Mouse (Mus musculus): ENCODE measurements around the gene Evx1.

Evx1 gene

DNA sequence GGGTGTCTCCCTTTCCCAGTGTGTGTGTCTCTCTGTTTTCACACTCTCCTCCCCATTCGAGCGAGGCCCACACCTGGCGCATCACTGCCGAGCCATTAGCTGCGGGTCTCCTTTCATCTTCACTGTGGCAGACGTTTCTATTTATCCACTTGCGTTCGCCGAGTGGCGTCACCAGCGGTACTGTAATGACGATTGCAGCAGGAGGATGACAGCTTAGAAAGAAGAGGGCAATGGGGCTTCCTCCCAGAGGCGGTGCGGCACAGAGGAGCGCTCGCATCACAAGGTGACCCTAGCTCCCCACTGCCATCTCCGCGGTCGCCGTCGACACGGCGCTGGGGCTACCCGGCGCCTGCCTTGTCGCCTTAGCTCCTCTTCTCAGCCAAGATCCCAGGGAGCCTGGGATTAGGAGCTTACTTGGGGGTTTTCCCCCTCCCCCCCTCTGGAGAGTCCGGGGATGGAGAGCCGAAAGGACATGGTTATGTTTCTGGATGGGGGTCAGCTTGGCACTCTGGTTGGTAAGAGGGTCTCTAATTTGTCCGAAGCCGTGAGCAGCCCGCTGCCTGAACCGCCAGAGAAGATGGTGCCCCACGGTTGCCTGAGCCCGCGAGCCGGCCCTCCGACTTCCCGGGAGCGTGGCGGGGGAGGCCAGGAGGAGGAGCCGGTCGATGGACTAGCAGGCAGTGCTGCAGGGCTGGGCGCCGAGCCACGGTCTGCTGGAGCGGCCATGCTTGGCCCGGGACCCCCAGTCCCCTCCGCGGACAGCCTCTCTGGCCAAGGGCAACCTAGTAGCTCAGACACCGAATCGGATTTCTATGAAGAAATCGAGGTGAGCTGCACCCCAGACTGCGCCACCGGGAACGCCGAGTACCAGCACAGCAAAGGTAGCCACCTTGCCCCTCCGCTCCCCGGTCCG, at the start of gene Evx1:
Gene Evx1, plus strand, starts transcription at position 108 of the 913 bp plus-strand sequence.
- no peak for DNase-seq (ENCODE audit: low spot score)

DNA sequence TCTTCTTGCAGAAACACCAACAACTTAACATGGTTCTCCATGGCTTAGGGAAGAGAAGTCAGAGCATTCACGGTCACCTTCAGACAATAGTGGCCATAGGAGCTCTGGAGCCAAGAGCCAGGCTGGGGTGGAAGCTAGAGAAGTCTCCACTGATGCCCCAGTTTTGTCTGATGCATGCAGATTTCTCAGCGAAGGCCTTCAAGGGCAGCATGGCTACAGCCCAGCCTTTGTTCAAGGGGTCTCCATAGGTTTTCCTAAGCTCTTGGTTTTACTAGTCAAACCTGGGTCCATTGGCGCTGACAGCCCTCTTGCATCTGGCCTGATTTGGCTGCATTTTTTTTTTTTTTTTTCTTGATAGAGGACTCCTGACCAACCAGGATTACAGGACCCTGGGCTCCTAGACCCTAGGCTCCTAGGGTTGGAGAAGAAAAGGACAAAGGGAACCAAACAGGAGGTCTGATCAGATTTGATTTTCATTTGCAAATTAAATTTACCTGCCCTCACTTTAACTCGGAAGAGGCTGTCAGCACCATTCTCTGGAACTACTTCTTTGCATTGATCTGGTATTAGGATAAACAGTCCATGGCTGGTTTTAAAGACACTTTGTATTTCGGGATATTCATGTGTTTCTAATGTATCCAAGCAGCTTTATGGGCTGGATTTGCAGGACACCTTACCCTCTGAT, 49.0 kb upstream of the Evx1 start:
- DNase-seq (ENCODE audit: low spot score) = no peak

DNA sequence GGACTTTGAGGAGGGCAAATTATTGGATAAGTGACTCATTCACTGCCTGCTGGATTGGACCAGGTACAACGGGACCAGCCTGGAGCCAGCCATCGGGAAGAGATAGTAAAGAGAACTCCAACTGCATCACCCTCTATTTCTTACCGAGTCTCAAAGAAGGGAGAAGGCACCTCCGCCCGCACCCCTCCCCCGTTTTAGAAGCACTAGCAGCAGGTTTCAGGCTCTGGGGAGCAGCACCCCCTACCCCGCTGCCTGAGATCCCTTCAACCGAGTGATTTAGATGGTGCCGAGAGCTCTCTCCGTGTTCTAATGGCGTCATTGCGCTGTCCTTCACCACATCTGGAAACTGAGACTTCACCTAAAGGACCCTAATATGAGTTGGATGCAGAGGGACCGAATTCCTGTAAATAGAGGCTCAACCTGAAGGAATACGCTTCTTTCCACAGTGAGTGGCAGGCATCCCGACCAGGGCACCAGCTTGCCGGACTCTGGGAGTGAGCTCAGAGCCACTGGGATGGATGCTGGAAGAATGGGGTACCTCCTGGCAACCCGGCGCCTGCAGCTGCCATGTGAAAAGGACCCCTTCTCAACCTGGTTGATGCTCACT, 47.9 kb upstream of the Evx1 start:
- DNase-seq (ENCODE audit: low spot score) = no peak

DNA sequence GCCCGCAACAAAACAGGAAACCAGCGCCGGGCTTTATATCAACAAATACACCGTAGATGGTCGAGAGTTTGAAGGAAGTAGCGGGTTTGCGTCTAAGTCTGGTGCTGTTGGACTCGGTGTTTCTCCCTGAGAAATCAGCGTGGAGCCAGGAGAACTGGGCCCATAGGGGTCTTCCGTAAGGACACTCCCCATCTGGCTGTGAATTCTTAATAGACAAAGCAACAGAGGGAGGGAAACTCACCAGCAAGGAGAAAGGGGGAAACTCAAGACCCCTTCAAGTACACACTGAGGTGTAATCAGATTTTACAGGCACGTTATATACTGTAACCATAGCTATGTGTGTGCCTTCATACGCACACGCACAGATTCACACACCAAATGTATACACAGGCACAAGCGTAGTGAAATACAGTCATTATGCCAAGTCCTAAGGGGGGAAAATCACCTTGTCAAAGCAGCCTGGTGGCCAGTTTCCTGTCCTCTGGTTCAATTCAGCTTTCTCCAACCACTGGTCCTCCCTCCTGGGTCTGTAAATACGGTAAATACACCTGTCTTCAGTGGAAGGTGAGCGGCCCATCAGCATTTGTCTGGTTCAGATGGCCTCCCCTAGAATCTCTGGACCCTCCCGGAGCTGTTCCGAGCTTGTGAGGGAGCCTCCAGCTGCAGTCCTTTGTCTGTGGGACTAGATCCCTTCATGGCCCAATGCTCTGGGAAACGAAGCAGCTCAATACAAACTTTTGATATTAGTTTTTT, 47.2 kb upstream of the Evx1 start:
- DNase-seq (ENCODE audit: low spot score) = no peak

DNA sequence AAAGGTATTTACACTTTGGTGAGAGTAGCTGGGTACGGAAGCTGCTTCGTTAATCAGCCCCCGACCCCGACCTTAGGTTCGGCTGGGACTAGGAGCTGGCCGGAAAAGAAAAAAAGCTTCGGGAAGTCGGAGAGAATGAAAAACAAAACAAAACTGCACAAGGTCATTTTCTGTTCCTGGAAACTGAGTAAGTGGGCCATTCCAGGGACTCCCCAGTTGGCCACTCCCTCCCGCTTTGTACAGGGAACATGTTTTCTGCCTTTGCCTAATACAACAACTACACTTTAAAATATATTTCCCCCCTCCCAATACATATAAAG, 46.7 kb upstream of the Evx1 start:
- DNase-seq (ENCODE audit: low spot score) = no peak

DNA sequence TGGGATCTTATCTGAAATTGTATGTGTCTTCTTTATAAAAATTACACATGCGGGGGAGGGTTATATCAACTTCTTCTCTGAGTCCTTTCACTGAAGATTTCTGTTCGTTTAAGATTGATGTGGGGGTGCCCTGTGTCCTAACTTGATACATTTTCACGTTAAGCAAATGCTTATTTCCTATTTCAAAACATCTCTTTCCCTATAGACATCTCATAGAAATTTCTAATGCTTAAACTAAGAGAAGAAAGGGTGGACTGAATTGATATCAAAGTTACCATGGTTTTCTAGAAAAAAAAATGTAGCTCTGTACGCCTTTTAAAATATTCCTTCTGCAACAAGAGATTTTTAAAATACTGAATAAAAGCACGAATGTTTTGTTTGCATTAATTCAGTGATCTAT, 46.1 kb upstream of the Evx1 start:
- no peak for DNase-seq (ENCODE audit: low spot score)

DNA sequence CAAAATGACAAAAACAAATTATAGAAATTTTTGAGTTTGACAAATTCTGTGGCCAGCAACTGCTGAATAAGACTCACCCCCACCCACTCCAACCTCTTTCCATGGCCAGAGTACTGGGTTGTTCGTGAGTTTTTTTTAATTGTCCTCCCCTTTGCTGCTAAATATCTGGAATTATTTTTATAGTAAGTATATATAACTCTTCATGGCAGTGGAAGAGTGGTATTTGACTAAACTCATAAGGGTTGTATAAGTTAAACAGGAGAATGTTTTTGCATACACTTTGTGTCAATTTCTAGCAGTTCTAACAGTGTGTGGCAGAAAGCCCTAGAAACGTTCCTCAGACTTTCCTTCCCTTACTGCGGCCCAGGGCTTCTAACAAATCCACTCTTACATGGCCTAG, 45.6 kb upstream of the Evx1 start:
- DNase-seq (ENCODE audit: low spot score) = no peak

DNA sequence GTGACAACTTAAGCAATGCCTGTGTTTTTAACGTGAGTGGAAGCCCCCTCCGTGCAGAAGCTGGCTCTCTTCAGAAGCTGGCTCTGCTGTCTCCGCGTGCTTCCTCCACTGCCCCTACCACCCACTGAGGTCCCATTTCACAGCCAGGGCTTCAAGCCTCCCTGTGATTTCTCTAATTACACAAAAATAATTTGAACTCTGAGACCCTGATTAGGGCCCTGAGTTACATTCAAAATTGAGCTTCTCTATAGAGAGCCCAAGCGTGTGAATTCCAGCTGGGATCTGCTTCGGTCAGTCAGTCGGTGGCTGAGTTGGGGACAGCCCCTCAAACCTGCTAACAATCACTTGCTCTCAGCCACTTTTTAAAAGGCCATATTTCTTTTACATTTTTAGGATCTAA, 45.0 kb upstream of the Evx1 start:
- no peak for DNase-seq (ENCODE audit: low spot score)

DNA sequence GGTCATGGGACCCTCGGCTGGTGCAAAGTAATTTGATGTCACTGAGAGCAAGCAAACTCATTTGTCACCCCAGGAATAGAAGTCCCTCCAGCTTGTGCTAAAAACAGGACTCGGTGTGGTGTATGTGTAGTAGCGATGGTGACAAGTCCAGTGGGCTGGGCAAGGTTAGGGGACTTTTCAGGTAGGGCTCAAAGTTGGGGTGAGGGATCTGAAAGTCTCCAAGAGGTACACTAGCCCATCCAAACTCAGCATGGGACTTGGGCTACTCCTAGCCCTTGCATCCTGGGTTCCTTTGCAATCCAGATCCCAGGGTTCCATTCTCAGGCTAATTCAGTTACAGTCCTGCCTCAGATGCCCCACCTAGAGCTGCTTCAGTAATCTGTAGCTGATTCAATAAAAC, 44.5 kb upstream of the Evx1 start:
- DNase-seq (ENCODE audit: low spot score) = no peak

DNA sequence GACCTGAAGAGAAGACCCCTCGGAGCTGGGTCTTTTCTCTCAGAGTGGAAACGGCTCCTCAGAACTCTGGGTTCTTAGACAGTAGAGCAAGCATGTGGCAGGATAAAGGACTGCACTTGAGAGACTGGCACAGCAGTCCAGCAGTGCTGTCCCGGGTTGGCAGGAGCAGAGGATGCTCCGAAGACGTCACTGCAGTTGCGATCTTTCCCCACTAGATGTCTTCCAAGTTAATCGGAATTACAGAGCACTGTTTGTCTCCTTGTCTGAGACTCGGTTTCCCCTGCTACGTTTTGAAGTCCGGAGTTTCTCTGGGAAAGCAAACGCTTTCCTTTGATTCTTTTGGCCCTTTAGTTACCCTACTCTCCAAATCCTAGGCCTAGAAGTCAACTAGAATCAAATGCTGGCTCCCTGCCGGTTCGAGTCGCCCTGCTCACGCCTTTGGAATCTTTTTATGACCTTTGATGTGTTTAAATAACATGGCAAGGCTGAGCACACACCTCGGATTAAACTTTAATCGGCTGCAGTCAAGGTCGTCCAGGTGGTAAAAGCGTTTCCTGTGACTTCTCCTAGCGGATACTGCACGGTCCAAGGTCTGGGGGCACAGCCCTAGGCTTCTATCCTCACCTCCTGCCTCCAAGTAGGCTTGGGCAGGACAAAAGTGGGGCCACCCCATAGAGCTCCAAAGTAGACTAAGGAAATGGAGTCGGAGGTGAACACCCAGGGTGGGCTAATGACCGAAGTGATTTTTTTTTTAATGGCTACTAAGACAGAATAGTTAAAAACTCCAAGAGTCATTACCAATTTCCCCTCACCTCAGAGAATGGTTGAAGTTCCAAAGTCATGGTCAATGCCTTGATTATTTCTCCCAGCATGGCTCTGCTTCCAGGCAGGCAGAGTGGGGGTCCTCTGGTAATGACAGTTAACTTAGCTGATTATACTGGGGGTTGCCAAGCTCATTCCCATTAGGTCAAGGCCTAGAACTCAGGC, 42.5 kb upstream of the Evx1 start:
- DNase-seq (ENCODE audit: low spot score) = no peak

DNA sequence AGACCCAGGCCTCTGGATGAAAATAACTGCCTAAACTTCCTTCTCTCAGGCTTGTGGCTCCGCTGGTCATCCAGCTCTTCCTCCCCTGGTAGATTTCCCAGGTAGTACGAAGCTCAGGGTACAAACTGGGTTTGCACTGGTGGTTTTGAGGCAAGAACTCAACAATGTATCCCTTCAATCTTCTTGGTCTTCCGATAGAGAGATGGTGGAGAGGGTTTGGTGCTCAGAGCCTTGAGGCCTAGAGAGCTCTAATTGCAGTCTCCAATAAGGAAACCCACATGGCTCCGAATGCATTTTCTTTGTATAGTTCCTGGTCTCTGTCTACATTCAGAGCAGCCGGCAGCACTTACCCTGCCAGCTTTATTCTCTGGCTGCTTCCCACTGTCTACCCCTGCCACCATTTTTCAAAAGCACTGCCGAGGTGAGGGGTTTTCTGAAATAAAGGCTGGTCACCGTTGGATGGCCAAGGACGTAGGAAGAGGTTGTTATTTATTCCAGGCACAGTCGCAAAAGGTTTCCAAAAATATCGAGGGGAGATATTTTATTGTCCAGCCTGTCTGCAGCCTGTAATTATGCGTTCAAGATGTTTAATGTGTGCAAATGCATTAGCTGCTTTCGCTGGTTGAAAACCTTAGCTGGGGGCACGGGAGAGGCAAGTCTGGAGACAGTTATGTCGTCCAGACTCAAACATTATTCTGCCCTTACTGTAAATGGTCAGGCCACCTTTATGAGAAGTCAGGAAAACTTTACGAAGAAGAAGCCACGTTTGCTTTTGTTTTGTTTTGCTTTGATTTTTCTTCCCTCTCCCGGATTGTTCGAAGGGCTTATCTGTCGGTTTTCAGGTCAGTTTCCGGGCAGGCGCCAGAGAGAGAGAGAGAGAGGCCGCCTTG, 40.3 kb upstream of the Evx1 start:
- DNase-seq (ENCODE audit: low spot score) = no peak

DNA sequence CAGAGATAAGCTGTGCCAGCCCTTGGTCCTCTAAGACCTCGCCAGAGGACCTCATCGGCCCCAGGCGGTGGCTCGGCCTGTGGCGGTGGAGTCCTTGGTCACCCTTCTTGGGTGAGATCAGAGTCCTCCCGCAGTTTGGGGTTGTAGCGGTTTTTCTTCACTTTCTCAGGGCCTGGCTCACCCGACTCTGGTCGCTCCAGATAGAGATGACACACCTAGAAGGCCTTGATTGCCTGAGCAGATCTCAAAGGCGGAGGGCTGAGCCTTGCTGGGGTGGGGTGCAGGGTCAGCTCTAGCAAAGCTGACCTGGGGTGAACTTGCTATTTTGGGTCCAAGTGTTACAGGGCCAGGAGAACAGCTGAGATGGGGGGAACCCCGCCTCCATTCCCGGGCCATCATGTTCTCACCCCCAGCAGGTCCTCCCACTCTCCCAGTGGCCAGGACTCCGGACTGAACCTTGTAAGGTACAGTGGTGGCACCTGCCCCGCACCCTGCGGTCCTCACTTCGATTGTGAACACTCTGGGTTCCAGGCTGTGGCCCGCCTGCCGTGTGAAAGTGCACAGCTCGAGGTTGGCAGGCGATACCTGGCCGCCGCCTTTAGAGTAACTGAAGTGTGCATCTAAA, 39.5 kb upstream of the Evx1 start:
- DNase-seq (ENCODE audit: low spot score) = no peak

DNA sequence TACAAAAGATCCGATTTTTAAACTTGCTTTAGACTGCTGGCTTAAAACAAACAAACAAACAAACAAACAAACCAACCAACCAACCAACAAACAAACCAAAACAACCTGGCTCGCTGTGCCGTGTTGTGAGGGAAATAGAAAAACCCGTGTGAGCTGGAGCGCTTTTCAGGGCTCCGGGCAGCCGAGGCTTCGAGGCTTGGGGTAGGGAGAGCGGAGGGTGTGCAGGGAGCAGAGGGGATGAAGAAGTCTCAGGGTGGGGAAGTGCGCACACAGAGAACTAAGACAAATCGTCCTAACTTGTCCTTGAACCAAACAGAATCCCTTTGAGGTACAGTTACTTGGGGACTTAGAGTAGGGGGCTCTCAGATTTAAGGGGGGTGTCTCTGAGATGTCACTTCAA, 38.7 kb upstream of the Evx1 start:
- DNase-seq (ENCODE audit: low spot score) = no peak

DNA sequence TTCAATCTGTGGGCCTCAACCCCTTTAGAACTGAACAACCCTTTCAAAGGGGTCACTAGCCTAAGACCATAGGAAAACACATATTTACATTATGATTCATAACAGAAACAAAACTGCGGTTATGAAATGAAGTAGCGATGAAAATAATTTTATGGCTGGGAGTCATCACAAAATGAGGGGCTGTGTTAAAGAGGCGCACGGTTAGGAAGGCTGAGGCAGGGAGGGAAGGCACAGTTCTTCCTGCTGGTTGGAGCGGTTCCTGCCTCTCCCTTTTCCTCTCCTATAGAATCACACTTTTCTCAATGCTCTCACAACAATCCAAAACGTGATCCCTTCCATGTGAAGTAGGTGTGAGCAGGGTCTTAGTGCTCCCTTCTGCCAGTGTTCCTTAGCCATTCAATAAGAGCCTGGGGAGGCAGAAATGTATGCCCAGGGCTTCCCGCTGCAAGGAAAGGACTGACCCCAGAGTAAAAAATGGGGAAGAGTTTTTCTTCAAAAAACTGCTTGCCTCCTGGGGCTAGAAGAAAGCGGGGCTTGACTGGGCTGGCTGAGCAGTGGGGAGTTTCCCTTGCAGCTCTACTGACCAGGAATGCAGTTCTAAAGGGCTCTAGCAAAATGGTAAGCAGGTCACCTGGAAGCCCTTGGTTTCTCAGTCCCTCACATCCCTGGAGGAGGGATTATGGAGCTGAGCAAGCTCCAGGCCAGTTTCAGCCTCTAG, 37.6 kb upstream of the Evx1 start:
- no peak for DNase-seq (ENCODE audit: low spot score)

DNA sequence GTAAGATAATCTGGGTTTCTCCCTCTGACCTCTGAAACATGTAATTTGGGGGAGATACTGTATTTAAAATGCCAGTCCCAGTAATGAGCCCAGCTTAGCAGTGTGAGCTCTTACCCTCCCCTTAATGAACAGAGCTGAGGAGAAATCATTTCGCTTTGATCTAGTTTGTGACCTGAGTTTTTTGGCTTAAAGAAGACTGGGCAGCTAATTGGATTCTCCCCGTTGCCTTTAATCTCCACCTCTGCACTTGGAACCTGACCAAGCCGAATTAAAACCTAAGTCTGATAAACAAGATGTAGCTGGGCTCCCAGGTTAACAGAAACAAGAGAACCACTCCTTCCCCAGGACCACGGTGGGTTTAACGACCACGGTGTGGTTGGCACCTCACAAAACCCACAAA, 36.9 kb upstream of the Evx1 start:
- DNase-seq (ENCODE audit: low spot score) = no peak

DNA sequence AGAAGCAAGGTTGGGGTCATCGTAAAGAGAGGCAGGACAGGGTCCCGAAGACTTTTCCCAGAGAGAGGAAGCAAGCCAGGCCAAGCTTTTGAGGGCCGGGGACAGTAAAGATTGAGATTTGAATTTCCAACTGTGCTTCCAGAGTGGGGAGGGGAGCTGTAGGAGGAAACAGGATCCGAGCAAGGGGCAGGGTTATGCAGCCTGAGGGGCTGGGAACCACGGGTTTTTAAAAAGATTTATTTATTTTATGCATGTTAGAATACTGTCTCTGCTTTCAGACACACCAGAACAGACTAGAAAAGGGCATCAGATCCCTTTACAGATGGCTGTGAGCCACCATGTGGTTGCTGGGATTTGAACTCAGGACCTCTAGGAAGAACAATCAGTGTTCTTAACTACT, 36.4 kb upstream of the Evx1 start:
- no peak for DNase-seq (ENCODE audit: low spot score)

DNA sequence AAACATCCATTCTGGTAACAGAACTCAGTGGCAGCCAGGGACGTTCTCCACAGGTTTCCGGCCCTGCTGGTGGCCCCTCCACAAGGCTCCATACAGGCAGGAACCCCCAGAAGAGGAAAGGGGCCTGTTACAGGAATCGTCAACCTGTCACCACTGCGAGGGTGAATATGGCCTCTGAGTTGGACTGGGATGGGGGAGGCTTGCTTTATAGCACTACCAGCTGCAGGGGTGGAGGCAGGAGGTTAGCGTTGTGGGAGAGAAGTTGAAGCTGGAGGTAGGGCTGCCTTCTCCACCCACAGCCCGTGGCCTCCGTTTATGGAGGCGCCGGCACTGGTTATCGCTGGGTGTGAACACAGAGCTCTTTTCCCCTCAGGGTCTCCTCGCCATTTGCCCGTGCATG, 32.2 kb upstream of the Evx1 start:
- DNase-seq (ENCODE audit: low spot score) = no peak

DNA sequence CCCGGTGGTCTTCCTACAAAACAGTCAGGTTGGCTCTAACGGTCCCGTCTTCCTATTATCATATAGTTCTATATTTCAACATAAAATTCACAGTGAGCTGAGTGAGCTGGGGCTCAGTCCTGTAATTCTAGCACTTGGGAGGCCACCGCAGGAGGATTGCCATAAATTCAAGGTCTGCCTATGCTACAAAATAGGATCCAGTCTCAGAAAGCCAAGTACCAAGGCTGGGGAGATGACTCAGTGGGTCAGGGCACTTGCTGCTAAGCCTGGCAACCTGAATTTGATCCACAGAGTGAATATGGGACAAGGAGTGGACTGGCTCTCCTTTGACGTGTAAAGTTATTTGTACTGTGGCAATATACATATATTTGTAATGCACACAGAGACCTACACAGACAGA, 29.4 kb upstream of the Evx1 start:
- no peak for DNase-seq (ENCODE audit: low spot score)

DNA sequence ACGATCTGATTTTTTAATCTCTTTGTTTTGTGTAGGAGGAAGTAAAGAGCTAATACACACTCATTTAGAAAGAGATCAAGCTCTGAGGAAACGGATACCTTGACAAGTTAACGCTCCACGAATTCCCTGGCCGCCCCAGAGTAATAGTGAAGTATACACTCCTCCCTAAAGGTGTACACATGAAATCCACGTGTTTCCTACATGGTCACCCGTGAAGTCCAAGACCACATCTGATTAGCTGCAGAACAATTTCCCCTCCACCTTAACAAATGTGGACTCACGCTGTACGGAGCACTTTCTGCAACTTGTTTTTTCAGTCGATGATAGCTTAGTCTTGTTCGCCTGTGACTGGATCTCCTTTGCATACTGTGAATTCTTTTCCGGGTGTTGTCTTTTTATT, 23.1 kb upstream of the Evx1 start:
- DNase-seq (ENCODE audit: low spot score) = no peak

All from c-Kit-positive CD71-positive TER-119-positive erythroid progenitor cells, embryonic 14.5 days (primary cell).